Mouse (Mus musculus): Measurements from ENCODE around the gene Clybl. TPM values are rescaled to one million over a fixed set of nuclear protein-coding genes. Genes with fewer than 3 reads are reported as not detected.
A peak's percentile ranks its signal among the peaks of the same experiment; 100 is the strongest.

Clybl gene
- polyA plus RNA-seq, 1 experiment from 2014 or later, result 17.2 TPM

- H3K4me1 ChIP-seq (ENCODE audit: control insufficient read depth, insufficient read depth, low read length), result no peaks in the 10 kb centered on the region
- no peaks in the 10 kb centered on the region for H3K36me3 ChIP-seq (ENCODE audit: control insufficient read depth, insufficient read depth, low read length)
- H3K9me3 ChIP-seq (ENCODE audit: control insufficient read depth, low read length), result no peaks in the 10 kb centered on the region
- 83% methylated on average over 13 of the region's 13 CpGs for WGBS
- peaks cover 64% of the 10 kb centered on the region for H3K27me3 ChIP-seq (ENCODE audit: control insufficient read depth, insufficient read depth, low read length)
- H3K9ac ChIP-seq (replicated peaks; ENCODE audit: low read length), result no peak overlapping the region
- H3K4me2 ChIP-seq (ENCODE audit: low read length), result no peak overlapping the region
- no peak for ATAC-seq (ENCODE audit: low FRiP score, low TSS enrichment)
- H3K4me3 ChIP-seq (replicated peaks; ENCODE audit: low read depth, low read length), result no peak overlapping the region
- no peak overlapping the region for H3K27ac ChIP-seq (replicated peaks; ENCODE audit: low read depth, low read length)
- DNase-seq, result no peak
Observed at GRCm38 (mm10) chr14:122389684-122390370, 208.3 kb downstream of the Clybl start.

GRCm38 (mm10) chr14:122390935-122391334 is 209.4 kb downstream of the Clybl start:
- ATAC-seq (ENCODE audit: low FRiP score, low TSS enrichment), result no peak
- no peak overlapping the region for H3K4me3 ChIP-seq (replicated peaks; ENCODE audit: low read depth, low read length)
- DNase-seq, result no peak
- no peak overlapping the region for H3K27ac ChIP-seq (replicated peaks; ENCODE audit: low read depth, low read length)
- H3K9ac ChIP-seq (replicated peaks; ENCODE audit: low read length), result no peak overlapping the region
- no peaks in the 10 kb centered on the region for H3K36me3 ChIP-seq (ENCODE audit: control insufficient read depth, insufficient read depth, low read length)
- H3K9me3 ChIP-seq (ENCODE audit: control insufficient read depth, low read length), result no peaks in the 10 kb centered on the region
- 75% methylated on average over 4 of the region's 4 CpGs for WGBS
- H3K4me1 ChIP-seq (ENCODE audit: control insufficient read depth, insufficient read depth, low read length), result no peaks in the 10 kb centered on the region
- peaks cover 55% of the 10 kb centered on the region for H3K27me3 ChIP-seq (ENCODE audit: control insufficient read depth, insufficient read depth, low read length)
- H3K4me2 ChIP-seq (ENCODE audit: low read length), result no peak overlapping the region

- ATAC-seq (ENCODE audit: low FRiP score, low TSS enrichment) (no peak), DNase-seq (no peak)
- Histone ChIP-seq H3K36me3 (ENCODE audit: control insufficient read depth, insufficient read depth, low read length) (no peaks in the 10 kb centered on the region), H3K9ac (replicated peaks; ENCODE audit: low read length) (no peak overlapping the region), H3K4me1 (ENCODE audit: control insufficient read depth, insufficient read depth, low read length) (no peaks in the 10 kb centered on the region), H3K4me2 (ENCODE audit: low read length) (no peak overlapping the region), H3K27me3 (ENCODE audit: control insufficient read depth, insufficient read depth, low read length) (peaks cover 47% of the 10 kb centered on the region), H3K9me3 (ENCODE audit: control insufficient read depth, low read length) (no peaks in the 10 kb centered on the region), H3K4me3 (replicated peaks; ENCODE audit: low read depth, low read length) (no peak overlapping the region), H3K27ac (replicated peaks; ENCODE audit: low read depth, low read length) (no peak overlapping the region)
- 83% methylated on average over 1 of the region's 1 CpGs for WGBS
Observed at GRCm38 (mm10) chr14:122393119-122393518, 211.6 kb downstream of the Clybl start.

DNA sequence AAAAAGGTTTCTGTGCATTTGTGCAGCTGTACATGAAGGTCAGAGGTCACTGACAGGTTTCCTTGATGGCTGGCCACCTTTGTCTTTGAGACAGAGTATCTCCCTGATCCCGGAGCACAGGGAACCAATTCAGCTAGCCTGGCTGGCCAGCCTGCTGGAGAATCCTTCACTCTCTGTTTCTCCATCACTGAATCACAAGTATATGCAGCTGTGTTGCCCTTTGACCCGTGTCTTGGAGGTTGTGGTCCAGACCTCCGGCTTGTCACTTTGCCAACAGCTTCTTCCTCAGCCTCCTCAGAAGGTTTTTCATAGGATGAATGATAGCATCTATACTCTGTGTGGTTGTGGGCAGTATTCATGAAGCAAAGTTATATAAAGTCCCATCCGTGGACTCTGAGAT is 217.2 kb downstream of the Clybl start:
- no peaks in the 10 kb centered on the region for H3K36me3 ChIP-seq (ENCODE audit: control insufficient read depth, insufficient read depth, low read length)
- 49% methylated on average over 4 of the region's 4 CpGs for WGBS
- no peak for ATAC-seq (ENCODE audit: low FRiP score, low TSS enrichment)
- H3K4me1 ChIP-seq (ENCODE audit: control insufficient read depth, insufficient read depth, low read length), result peaks cover 6% of the 10 kb centered on the region; the same call in 1 of the 2 replicates
- no peak overlapping the region for H3K9ac ChIP-seq (replicated peaks; ENCODE audit: low read length)
- no peak overlapping the region for H3K27ac ChIP-seq (replicated peaks; ENCODE audit: low read depth, low read length)
- peaks cover 46% of the 10 kb centered on the region for H3K27me3 ChIP-seq (ENCODE audit: control insufficient read depth, insufficient read depth, low read length)
- no peak overlapping the region for H3K4me2 ChIP-seq (ENCODE audit: low read length)
- no peaks in the 10 kb centered on the region for H3K9me3 ChIP-seq (ENCODE audit: control insufficient read depth, low read length)
- DNase-seq, result no peak
- H3K4me3 ChIP-seq (replicated peaks; ENCODE audit: low read depth, low read length), result no peak overlapping the region

- H3K27me3 ChIP-seq (ENCODE audit: control insufficient read depth, insufficient read depth, low read length), result peaks cover 49% of the 10 kb centered on the region
- no peak for ATAC-seq (ENCODE audit: low FRiP score, low TSS enrichment)
- H3K27ac ChIP-seq (replicated peaks; ENCODE audit: low read depth, low read length), result no peak overlapping the region
Observed at GRCm38 (mm10) chr14:122399906-122400305, 218.4 kb downstream of the Clybl start.

GRCm38 (mm10) chr14:122401886-122402285 is 220.4 kb downstream of the Clybl start:
- Histone ChIP-seq H3K27ac (replicated peaks; ENCODE audit: low read depth, low read length) (no peak overlapping the region), H3K9ac (replicated peaks; ENCODE audit: low read length) (no peak overlapping the region), H3K27me3 (ENCODE audit: control insufficient read depth, insufficient read depth, low read length) (peaks cover 66% of the 10 kb centered on the region), H3K36me3 (ENCODE audit: control insufficient read depth, insufficient read depth, low read length) (no peaks in the 10 kb centered on the region), H3K4me1 (ENCODE audit: control insufficient read depth, insufficient read depth, low read length) (peaks cover 14% of the 10 kb centered on the region), H3K4me2 (ENCODE audit: low read length) (no peak overlapping the region), H3K4me3 (replicated peaks; ENCODE audit: low read depth, low read length) (no peak overlapping the region), H3K9me3 (ENCODE audit: control insufficient read depth, low read length) (no peaks in the 10 kb centered on the region)
- no peak for ATAC-seq (ENCODE audit: low FRiP score, low TSS enrichment)
- DNase-seq, result no peak
- 24% methylated on average over 11 of the region's 11 CpGs for WGBS

More at GRCm38 (mm10) chr14:122399906-122400305, 218.4 kb downstream of the Clybl start:
- Histone ChIP-seq H3K9me3 (ENCODE audit: control insufficient read depth, low read length) (no peaks in the 10 kb centered on the region), H3K9ac (replicated peaks; ENCODE audit: low read length) (no peak overlapping the region), H3K36me3 (ENCODE audit: control insufficient read depth, insufficient read depth, low read length) (no peaks in the 10 kb centered on the region), H3K4me3 (replicated peaks; ENCODE audit: low read depth, low read length) (no peak overlapping the region), H3K4me2 (ENCODE audit: low read length) (no peak overlapping the region), H3K4me1 (ENCODE audit: control insufficient read depth, insufficient read depth, low read length) (peaks cover 6% of the 10 kb centered on the region; the same call in 1 of the 2 replicates)
- no peak for DNase-seq
- WGBS, result 84% methylated on average over 5 of the region's 5 CpGs

DNA sequence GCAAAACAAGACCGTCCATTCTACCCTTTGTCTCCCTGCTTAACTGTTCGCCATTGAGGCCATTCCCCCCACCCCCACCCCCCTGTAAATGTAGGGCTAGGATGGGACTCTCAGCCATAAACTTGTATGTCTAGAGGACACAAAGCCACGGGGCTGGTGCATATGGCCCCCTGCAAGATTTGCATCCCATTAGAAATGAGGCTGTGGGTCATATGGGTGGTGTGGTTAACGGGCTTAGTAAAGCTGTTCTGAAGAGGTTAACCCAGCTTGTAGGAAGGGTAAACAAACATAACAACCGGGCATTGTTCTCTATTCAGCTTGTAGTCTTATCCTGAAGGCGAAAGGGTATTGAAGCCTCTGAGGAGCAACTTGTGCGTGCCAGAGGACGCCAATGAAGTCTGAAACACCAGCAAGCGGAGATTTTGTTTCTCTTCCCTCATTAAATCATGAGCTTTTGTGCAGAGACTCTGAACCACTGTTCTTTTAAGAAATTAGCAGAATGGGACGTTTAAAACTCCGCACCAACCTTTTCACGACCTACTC is 221.3 kb downstream of the Clybl start:
- Histone ChIP-seq H3K9me3 (ENCODE audit: control insufficient read depth, low read length) (no peaks in the 10 kb centered on the region), H3K36me3 (ENCODE audit: control insufficient read depth, insufficient read depth, low read length) (no peaks in the 10 kb centered on the region), H3K27me3 (ENCODE audit: control insufficient read depth, insufficient read depth, low read length) (peaks cover 69% of the 10 kb centered on the region), H3K4me3 (replicated peaks; ENCODE audit: low read depth, low read length) (no peak overlapping the region), H3K4me1 (ENCODE audit: control insufficient read depth, insufficient read depth, low read length) (peaks cover 17% of the 10 kb centered on the region), H3K9ac (replicated peaks; ENCODE audit: low read length) (no peak overlapping the region), H3K4me2 (ENCODE audit: low read length) (no peak overlapping the region), H3K27ac (replicated peaks; ENCODE audit: low read depth, low read length) (peak overlapping the region; percentile 38; the same call in 1 of the 2 replicates)
- ATAC-seq (ENCODE audit: low FRiP score, low TSS enrichment) (no peak; the same call in 1 of the 2 replicates), DNase-seq (peak; percentile 48)
- WGBS, result 8% methylated on average over 12 of the region's 12 CpGs

- peak overlapping the region; percentile 38 for H3K27ac ChIP-seq (replicated peaks; ENCODE audit: low read depth, low read length)
- H3K9me3 ChIP-seq (ENCODE audit: control insufficient read depth, low read length), result no peaks in the 10 kb centered on the region
- DNase-seq (no peak), ATAC-seq (ENCODE audit: low FRiP score, low TSS enrichment) (no peak)
- H3K4me1 ChIP-seq (ENCODE audit: control insufficient read depth, insufficient read depth, low read length), result peaks cover 17% of the 10 kb centered on the region
- 52% methylated on average over 3 of the region's 3 CpGs for WGBS
- H3K9ac ChIP-seq (replicated peaks; ENCODE audit: low read length), result no peak overlapping the region
- H3K4me3 ChIP-seq (replicated peaks; ENCODE audit: low read depth, low read length), result no peak overlapping the region
- no peak overlapping the region for H3K4me2 ChIP-seq (ENCODE audit: low read length)
- peaks cover 75% of the 10 kb centered on the region for H3K27me3 ChIP-seq (ENCODE audit: control insufficient read depth, insufficient read depth, low read length)
- no peaks in the 10 kb centered on the region for H3K36me3 ChIP-seq (ENCODE audit: control insufficient read depth, insufficient read depth, low read length)
Observed at GRCm38 (mm10) chr14:122403422-122403940, 222.0 kb downstream of the Clybl start.

Data from midbrain, embryonic 14.5 days (tissue).